Mouse (Mus musculus) ES-E14 (cell line): ENCODE results near the gene Rubcn.

Experiments
- CHD2 ChIP-seq: IDR thresholded peaks from 2 replicates; pipeline ENCODE4 v1.6.1; 2014; ENCODE audit warnings: mild to moderate bottlenecking, low read depth, low read length, inconsistent platforms
- HCFC1 ChIP-seq: IDR thresholded peaks from 2 replicates; pipeline ENCODE4 v1.6.1; 2012; ENCODE audit warnings: low read length, inconsistent platforms, borderline replicate concordance; ENCODE audit not compliant: insufficient read depth
- MAFK ChIP-seq: IDR thresholded peaks from 2 replicates; pipeline ENCODE4 v1.6.1; 2014; ENCODE audit warnings: mild to moderate bottlenecking, low read depth, low read length, inconsistent platforms; ENCODE audit not compliant: insufficient read depth
- ZC3H11A ChIP-seq: IDR thresholded peaks from 2 replicates; pipeline ENCODE4 v1.6.1; 2012; ENCODE audit warnings: low read depth, mild to moderate bottlenecking, inconsistent platforms, low read length, borderline replicate concordance
- ZNF384 ChIP-seq: IDR thresholded peaks from 2 replicates; pipeline ENCODE4 v1.6.1; 2012; ENCODE audit warnings: low read depth, low read length, inconsistent platforms

DNA sequence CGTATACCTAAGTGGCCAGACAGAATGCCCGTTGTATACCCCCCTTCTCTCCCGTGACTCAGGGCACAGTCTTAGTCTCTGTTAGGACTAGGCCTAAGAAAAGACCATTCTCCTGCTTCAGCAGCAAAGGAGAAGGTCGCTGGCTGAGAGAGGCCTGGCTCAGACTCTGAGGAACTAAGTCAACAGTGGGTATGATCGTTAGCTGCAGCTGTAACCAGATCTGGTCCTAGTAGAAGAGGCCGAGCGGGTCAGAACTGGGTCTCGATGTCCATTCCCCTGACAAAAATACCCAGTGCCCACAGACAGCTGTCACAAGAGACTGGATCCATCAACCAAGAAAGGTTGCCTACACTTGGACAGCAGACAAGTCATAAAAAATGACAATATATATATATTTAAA, 54.1 kb downstream of the Rubcn start:
- TF ChIP-seq MAFK (no peak), ZNF384 (no peak), HCFC1 (no peak), CHD2 (no peak), ZC3H11A (no peak)
